Mouse (Mus musculus) ES-E14 (cell line): ENCODE measurements around the gene Slc26a6. TPM values are rescaled to one million over a fixed set of nuclear protein-coding genes. Genes with fewer than 3 reads are reported as not detected.

Experiments used
- DNase-seq: peaks from one replicate; pipeline ENCODE4 v3.0.0-alpha.2; 2013; ENCODE audit warnings: low read depth, low spot score
- H3K27ac ChIP-seq: 2 replicates; pipeline ENCODE4 v1.5.1; 2012; ENCODE audit warnings: low read depth, mild to moderate bottlenecking, low read length, moderate library complexity, mixed read lengths; ENCODE audit not compliant: poor library complexity, insufficient read depth, severe bottlenecking
- H3K36me3 ChIP-seq: 2 replicates; pipeline ENCODE4 v1.6.1; 2012; ENCODE audit warnings: mild to moderate bottlenecking, low read length, moderate library complexity, mixed read lengths; ENCODE audit not compliant: control insufficient read depth, poor library complexity, insufficient read depth, severe bottlenecking
- H3K4me1 ChIP-seq, 2 experiments: fragments of 150-350 bp in 1 of 2; sonication (generic) in 1 of 2; 2 replicates each; pipeline ENCODE4 v1.6.1; 2012; ENCODE audit warnings: low read length in 2 of 2, mild to moderate bottlenecking in 1 of 2, mixed read lengths in 1 of 2; ENCODE audit not compliant: control insufficient read depth in 2 of 2, insufficient read depth in 2 of 2, poor library complexity in 1 of 2
- H3K4me3 ChIP-seq, 2 experiments: fragments of 150-350 bp in 1 of 2; sonication (generic) in 1 of 2; 2 replicates each; pipeline ENCODE4 v1.5.1; 2012; ENCODE audit warnings: low read length in 2 of 2, low read depth in 1 of 2, mild to moderate bottlenecking in 1 of 2, mixed read lengths in 1 of 2; ENCODE audit not compliant: insufficient read depth in 1 of 2, poor library complexity in 1 of 2, severe bottlenecking in 1 of 2
- H3K9ac ChIP-seq: 2 replicates; pipeline ENCODE4 v1.6.1; 2012; ENCODE audit warnings: low read depth, mild to moderate bottlenecking, low read length, mixed read lengths; ENCODE audit not compliant: poor library complexity, insufficient read depth, severe bottlenecking
- H3K9me3 ChIP-seq: fragments of 150-350 bp; sonication (generic); 2 replicates; pipeline ENCODE4 v1.6.1; 2012; ENCODE audit warnings: low read depth, mild to moderate bottlenecking, low read length; ENCODE audit not compliant: control insufficient read depth, insufficient read depth
- CHD2 ChIP-seq: IDR thresholded peaks from 2 replicates; pipeline ENCODE4 v1.6.1; 2014; ENCODE audit warnings: mild to moderate bottlenecking, low read depth, low read length, inconsistent platforms
- HCFC1 ChIP-seq: IDR thresholded peaks from 2 replicates; pipeline ENCODE4 v1.6.1; 2012; ENCODE audit warnings: low read length, inconsistent platforms, borderline replicate concordance; ENCODE audit not compliant: insufficient read depth
- MAFK ChIP-seq: IDR thresholded peaks from 2 replicates; pipeline ENCODE4 v1.6.1; 2014; ENCODE audit warnings: mild to moderate bottlenecking, low read depth, low read length, inconsistent platforms; ENCODE audit not compliant: insufficient read depth
- ZC3H11A ChIP-seq: IDR thresholded peaks from 2 replicates; pipeline ENCODE4 v1.6.1; 2012; ENCODE audit warnings: low read depth, mild to moderate bottlenecking, inconsistent platforms, low read length, borderline replicate concordance
- ZNF384 ChIP-seq: IDR thresholded peaks from 2 replicates; pipeline ENCODE4 v1.6.1; 2012; ENCODE audit warnings: low read depth, low read length, inconsistent platforms
- in situ Hi-C, 2 experiments: fragments of 600-800 bp; cut with MboI; formaldehyde crosslinking; loops; one replicate each; pipeline ENCODE4 v1.15.1; 2025; ENCODE audit warnings: low sequenced_read_pairs in 2 of 2, inconsistent platforms in 1 of 2; ENCODE audit not compliant: unreplicated experiment in 2 of 2
- total RNA-seq: library from RNA; depleted of rRNA; stranded (reverse); fragments of 300-350 nt; gene quantifications from 2 replicates; pipeline ENCODE4 v1.2.3, GENCODE M21; 2012; rRNA removed

Gene Slc26a6
- 15.1 and 19.8 TPM in 2 replicates for total RNA-seq

DNA sequence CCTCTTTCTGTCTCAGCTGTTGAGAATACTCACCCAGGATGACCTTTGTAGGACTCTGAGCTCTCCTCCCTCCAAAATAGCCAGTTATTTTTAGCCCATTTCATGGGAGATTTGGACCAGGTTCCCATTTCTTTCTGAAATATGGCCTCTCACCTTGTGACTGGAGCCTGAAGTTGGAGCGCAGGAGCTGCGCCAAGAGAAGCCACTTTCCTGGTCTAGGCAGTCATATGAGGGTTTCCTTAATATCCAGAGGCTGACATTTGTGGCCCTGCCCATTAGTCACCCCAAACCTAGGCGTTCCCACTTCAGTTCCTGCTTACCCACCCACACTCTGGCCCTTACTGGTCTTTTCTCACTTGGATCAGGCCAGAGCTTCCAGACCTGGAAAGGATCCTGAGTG is at the start of gene Slc26a6:
TSS of gene Slc26a6 (plus strand) at position 308 of the 400 bp plus-strand sequence.
- H3K4me3 ChIP-seq = peak within 1 kb of the TSS; percentile 73 to 91
- peak within 1 kb of the TSS; percentile 86 for H3K9ac ChIP-seq
- H3K27ac ChIP-seq = no peak within 1 kb of the TSS; the same call in 1 of the 2 replicates
- DNase-seq = no peak
- no peaks in the 10 kb centered on the region for H3K9me3 ChIP-seq
- H3K36me3 ChIP-seq = peaks cover 3% of the 10 kb centered on the region; the same call in 1 of the 2 replicates
- in situ Hi-C loops = no loop called here
- peaks cover 2 to 18% of the 10 kb centered on the region in 2 experiments; a peak in 1 of 4 replicates for H3K4me1 ChIP-seq
- no peak for TF ChIP-seq ZNF384
- TF ChIP-seq HCFC1 = no peak
- no peak for TF ChIP-seq CHD2
- no peak for TF ChIP-seq MAFK
- no peak for TF ChIP-seq ZC3H11A

DNA sequence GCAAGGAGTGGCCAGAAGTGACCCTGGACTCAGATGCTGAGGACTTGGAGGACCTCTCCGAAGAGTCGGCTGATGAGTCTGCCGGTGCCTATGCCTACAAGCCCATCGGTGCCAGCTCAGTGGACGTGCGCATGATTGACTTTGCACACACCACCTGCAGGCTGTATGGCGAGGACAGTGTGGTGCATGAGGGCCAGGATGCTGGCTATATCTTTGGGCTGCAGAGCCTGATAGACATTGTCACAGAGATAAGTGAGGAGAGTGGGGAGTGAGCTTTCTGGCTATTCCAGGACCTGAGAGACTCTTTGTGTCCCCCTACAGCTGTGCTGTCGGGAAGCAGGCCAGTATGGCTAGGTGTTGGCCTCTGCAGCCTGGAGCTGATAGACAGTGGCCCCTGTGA is 47.3 kb upstream of the Slc26a6 start:
- Histone ChIP-seq H3K4me3 (no peak overlapping the region), H3K9ac (no peak overlapping the region), H3K36me3 (peaks cover 4% of the 10 kb centered on the region; the same call in 1 of the 2 replicates), H3K4me1 (peaks cover 0 to 5% of the 10 kb centered on the region in 2 experiments; a peak in 1 of 4 replicates), H3K27ac (no peak overlapping the region), H3K9me3 (no peaks in the 10 kb centered on the region)
- no peak for TF ChIP-seq ZNF384
- TF ChIP-seq MAFK = no peak
- TF ChIP-seq CHD2 = no peak
- TF ChIP-seq ZC3H11A = no peak
- TF ChIP-seq HCFC1 = no peak
- in situ Hi-C loops = no loop called here
- DNase-seq = no peak

DNA sequence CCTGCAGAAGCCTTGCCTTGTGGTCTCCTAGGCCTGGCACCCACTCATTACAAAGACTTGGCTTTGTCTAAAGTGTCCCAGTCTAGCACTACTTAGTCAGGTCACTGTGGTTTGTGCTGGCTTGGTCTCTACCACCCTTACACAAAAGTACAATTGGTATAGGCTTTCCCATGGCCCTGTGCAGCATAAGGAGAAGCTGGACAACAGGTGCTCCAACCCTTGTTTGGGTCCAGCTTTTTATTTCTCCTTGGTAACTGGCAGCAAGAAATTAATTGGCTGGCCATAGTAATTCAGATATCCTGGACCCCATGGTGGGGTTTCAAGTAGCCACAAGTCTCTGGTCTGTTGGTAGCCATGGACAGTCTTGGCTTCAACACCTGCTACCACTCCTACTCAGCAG is 46.7 kb upstream of the Slc26a6 start:
- in situ Hi-C loops = no loop called here
- Histone ChIP-seq H3K4me3 (no peak overlapping the region), H3K36me3 (peaks cover 4% of the 10 kb centered on the region; the same call in 1 of the 2 replicates)

DNA sequence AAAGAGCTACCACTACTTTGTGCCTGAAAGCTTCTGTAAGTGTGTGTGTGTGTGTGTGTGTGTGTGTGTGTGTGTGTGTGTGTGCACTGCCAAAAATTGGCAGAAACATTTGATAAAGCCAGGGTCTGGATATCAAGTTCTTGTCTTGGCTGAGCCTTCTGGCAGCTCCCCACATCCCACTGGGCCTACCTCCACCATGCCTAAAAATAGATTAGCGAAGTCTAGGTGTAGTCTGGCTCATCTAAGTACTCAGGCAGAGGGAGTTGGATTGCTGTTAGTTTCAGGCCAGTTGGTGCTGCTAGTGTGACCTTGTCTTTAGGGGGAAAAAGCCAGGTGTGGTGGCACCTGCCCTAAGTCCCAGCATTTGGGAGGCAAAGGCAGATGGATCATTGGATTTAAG is 46.3 kb upstream of the Slc26a6 start:
- in situ Hi-C loops = no loop called here
- H3K36me3 ChIP-seq = peaks cover 9% of the 10 kb centered on the region
- H3K9ac ChIP-seq = no peak overlapping the region
- H3K4me3 ChIP-seq = no peak overlapping the region
- H3K9me3 ChIP-seq = no peaks in the 10 kb centered on the region
- no peak overlapping the region for H3K27ac ChIP-seq
- no peak for DNase-seq
- H3K4me1 ChIP-seq = peaks cover 0 to 5% of the 10 kb centered on the region in 2 experiments; a peak in 1 of 4 replicates
- TF ChIP-seq ZC3H11A = no peak
- no peak for TF ChIP-seq ZNF384
- no peak for TF ChIP-seq HCFC1
- TF ChIP-seq CHD2 = no peak
- TF ChIP-seq MAFK = no peak

More for the DNA sequence above, 46.7 kb upstream of the Slc26a6 start:
- no peak for DNase-seq
- no peak for TF ChIP-seq CHD2
- TF ChIP-seq ZC3H11A = no peak
- TF ChIP-seq HCFC1 = no peak
- TF ChIP-seq MAFK = no peak
- TF ChIP-seq ZNF384 = no peak
- Histone ChIP-seq H3K4me1 (peaks cover 0 to 5% of the 10 kb centered on the region in 2 experiments; a peak in 1 of 4 replicates), H3K9me3 (no peaks in the 10 kb centered on the region), H3K27ac (no peak overlapping the region), H3K9ac (no peak overlapping the region)
